Mouse (Mus musculus) stomach, postnatal 0 days (tissue): ENCODE measurements at regions not wholly inside any gene's neighbourhood (a gene's known extent, or its start where the extent isn't known, plus 50 kb on each side); places are given as distances from the start of the nearest gene placed in this dataset.

Experiments used
- CTCF ChIP-seq: IDR thresholded peaks from 2 replicates; pipeline ENCODE4 v1.5.1; 2016; ENCODE audit warnings: antibody characterized with exemption, low read depth, mild to moderate bottlenecking, moderate library complexity
- EP300 ChIP-seq: optimal IDR thresholded peaks from 2 replicates; pipeline ENCODE3; 2016; ENCODE audit warnings: antibody characterized with exemption

DNA sequence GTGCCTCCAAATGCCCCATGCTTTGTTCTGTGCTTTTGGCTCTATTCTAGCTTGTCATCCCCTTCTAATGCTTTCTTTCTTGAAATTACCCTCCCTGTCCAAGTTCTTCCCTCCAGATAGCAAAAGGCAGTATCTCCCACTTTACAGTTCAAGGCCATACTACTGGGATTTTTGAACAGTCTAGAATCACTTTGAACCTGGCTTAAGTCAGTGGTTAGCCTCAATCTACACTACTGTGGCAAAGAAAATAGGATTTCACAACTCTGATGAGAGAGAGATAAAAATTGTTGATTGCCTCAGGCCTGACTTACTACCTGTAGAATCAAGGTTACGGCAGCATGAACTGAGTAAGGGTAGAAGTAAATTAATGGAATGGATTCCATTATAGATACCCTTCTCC lies 107.9 kb upstream of the Ell2 start:
- no peak for TF ChIP-seq CTCF
- no peak for TF ChIP-seq EP300
